Mouse (Mus musculus) midbrain, embryonic 11.5 days (tissue): Measurements from ENCODE around the gene Galc. TPM values are rescaled to one million over a fixed set of nuclear protein-coding genes. Genes with fewer than 3 reads are reported as not detected.

Source experiments
- ATAC-seq: fragments of 200-750 bp; cut with Nextera tagmentation; 2 replicates; pipeline ENCODE4 v1.8.0; 2017; ENCODE audit warnings: moderate TSS enrichment, moderate library complexity; ENCODE audit not compliant: low FRiP score
- DNase-seq: peaks from one replicate; pipeline ENCODE4 v3.0.0; 2015; ENCODE audit warnings: low spot score; ENCODE audit errors: missing footprints
- H3K27ac ChIP-seq: fragments of 300-500 bp; sonication (generic); 2 replicates; pipeline ENCODE4 v1.5.1; 2014; ENCODE audit warnings: low read depth, low read length
- H3K27me3 ChIP-seq: fragments of 300-500 bp; sonication (generic); 2 replicates; pipeline ENCODE4 v1.6.1; 2014; ENCODE audit warnings: mild to moderate bottlenecking, low read length, moderate library complexity, mixed read lengths; ENCODE audit not compliant: control insufficient read depth, insufficient read depth
- H3K36me3 ChIP-seq: fragments of 300-500 bp; sonication (generic); 2 replicates; pipeline ENCODE4 v1.6.1; 2014; ENCODE audit warnings: mild to moderate bottlenecking, low read length, moderate library complexity, mixed read lengths; ENCODE audit not compliant: control insufficient read depth, insufficient read depth
- H3K4me1 ChIP-seq: fragments of 300-500 bp; sonication (generic); 2 replicates; pipeline ENCODE4 v1.6.1; 2014; ENCODE audit warnings: low read length; ENCODE audit not compliant: control insufficient read depth, insufficient read depth
- H3K4me2 ChIP-seq: fragments of 300-500 bp; sonication (generic); 2 replicates; pipeline ENCODE4 v1.6.1; 2014; ENCODE audit warnings: mild to moderate bottlenecking, moderate library complexity
- H3K4me3 ChIP-seq: fragments of 300-500 bp; sonication (generic); 2 replicates; pipeline ENCODE4 v1.5.1; 2014; ENCODE audit warnings: low read depth, low read length
- H3K9ac ChIP-seq: fragments of 300-500 bp; sonication (generic); 2 replicates; pipeline ENCODE4 v1.6.1; 2014; ENCODE audit warnings: low read length
- H3K9me3 ChIP-seq: fragments of 300-500 bp; sonication (generic); 2 replicates; pipeline ENCODE4 v1.6.1; 2016; ENCODE audit warnings: low read length; ENCODE audit not compliant: control insufficient read depth
- WGBS: fragments of 180-500 bp; shearing (Covaris S2); extraction: QIAGEN DNeasy Blood & Tissue Kit; methylation state at CpG from one replicate; pipeline ENCODE4 v1.1.7; 2014; 5-methylcytosine and 5-hydroxymethylcytosine counted together
- polyA plus RNA-seq: library from polyadenylated mRNA; unstranded; fragments of >200 nt; fragmentation: Nextera tagmentation; extraction: Ambion mirVana; gene quantifications from 2 replicates; pipeline ENCODE4 v1.2.1, GENCODE M21; 2014

The Galc gene
- polyA plus RNA-seq, 1 experiment from 2014 or later, result 14.3 TPM

DNA sequence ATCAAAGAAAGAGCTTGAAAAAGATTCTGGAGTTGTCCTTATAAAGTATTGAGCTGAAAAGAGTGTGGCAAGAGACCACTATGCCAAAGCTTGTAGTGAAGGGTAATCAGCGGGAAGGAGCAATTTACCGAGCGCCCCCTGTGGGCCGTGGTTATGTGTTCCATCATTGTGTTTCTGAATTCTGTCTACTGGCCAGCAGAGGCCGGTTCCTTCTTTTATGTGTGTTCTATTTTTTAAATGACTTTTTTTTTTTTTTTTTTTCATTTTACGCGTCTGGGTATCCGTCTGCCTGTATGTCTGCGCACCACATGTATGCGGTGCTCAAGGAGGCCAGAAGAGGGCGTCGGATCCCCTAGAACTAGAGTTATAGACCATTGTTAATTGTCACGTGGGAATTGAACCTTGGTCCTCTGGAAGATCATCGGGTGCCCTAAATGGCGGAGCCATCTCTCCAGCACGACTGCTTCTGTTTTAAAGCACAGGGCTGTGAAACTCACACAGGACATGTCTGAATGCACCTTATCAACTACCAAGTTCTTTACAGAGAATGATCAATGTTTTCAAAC, 78.9 kb downstream of the Galc start:
- Histone ChIP-seq H3K9ac (no peak overlapping the region), H3K27ac (no peak overlapping the region), H3K9me3 (no peaks in the 10 kb centered on the region), H3K36me3 (no peaks in the 10 kb centered on the region), H3K4me1 (no peaks in the 10 kb centered on the region), H3K4me2 (no peak overlapping the region), H3K27me3 (no peaks in the 10 kb centered on the region), H3K4me3 (no peak overlapping the region)
- ATAC-seq, result no peak
- peak; percentile 44 for DNase-seq
- 93% methylated on average over 16 of the region's 16 CpGs for WGBS

- peak; percentile 78 for DNase-seq
- WGBS, result 92% methylated on average over 1 of the region's 1 CpGs
- H3K9ac ChIP-seq, result no peak overlapping the region
Measured at GRCm38 (mm10) chr12:98179496-98179895, 79.8 kb downstream of the Galc start.

DNA sequence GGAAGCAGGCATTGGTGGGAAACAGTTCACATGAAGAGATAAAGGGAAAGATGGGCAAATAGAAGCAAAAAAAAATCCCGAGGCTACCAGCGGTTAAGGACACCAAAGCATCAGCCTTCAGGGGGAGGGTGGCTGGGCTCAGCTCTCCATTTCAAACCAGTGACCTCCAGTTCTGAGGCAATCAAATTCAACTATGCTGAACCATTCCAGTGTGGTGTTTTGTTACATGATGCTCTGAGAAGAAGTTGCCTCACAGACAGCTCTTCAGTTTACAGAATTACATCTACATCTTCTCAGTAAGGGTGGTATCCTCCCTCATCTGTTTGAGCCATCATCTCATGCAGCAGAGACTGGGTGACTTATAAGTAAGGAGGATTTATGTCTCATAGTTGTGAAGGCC, 82.6 kb downstream of the Galc start:
- no peak for ATAC-seq
- H3K9ac ChIP-seq, result no peak overlapping the region
- no peak overlapping the region for H3K4me3 ChIP-seq
- H3K4me1 ChIP-seq, result no peaks in the 10 kb centered on the region
- no peak overlapping the region for H3K27ac ChIP-seq
- DNase-seq, result peak; percentile 41
- H3K4me2 ChIP-seq, result no peak overlapping the region
- no peaks in the 10 kb centered on the region for H3K27me3 ChIP-seq
- H3K9me3 ChIP-seq, result no peaks in the 10 kb centered on the region
- no peaks in the 10 kb centered on the region for H3K36me3 ChIP-seq
- 89% methylated on average over 2 of the region's 2 CpGs for WGBS

More at GRCm38 (mm10) chr12:98179496-98179895, 79.8 kb downstream of the Galc start:
- Histone ChIP-seq H3K4me2 (no peak overlapping the region), H3K4me1 (no peaks in the 10 kb centered on the region), H3K27ac (no peak overlapping the region), H3K27me3 (no peaks in the 10 kb centered on the region), H3K36me3 (no peaks in the 10 kb centered on the region), H3K4me3 (no peak overlapping the region), H3K9me3 (no peaks in the 10 kb centered on the region)
- no peak for ATAC-seq

GRCm38 (mm10) chr12:98161901-98162300, 97.4 kb downstream of the Galc start:
- H3K9me3 ChIP-seq, result no peaks in the 10 kb centered on the region
- DNase-seq (peak; percentile 71), ATAC-seq (no peak)
- H3K4me1 ChIP-seq, result no peaks in the 10 kb centered on the region
- no peak overlapping the region for H3K4me3 ChIP-seq
- H3K27ac ChIP-seq, result no peak overlapping the region
- no peak overlapping the region for H3K9ac ChIP-seq
- 91% methylated on average over 3 of the region's 3 CpGs for WGBS
- no peak overlapping the region for H3K4me2 ChIP-seq
- no peaks in the 10 kb centered on the region for H3K27me3 ChIP-seq
- H3K36me3 ChIP-seq, result no peaks in the 10 kb centered on the region

DNA sequence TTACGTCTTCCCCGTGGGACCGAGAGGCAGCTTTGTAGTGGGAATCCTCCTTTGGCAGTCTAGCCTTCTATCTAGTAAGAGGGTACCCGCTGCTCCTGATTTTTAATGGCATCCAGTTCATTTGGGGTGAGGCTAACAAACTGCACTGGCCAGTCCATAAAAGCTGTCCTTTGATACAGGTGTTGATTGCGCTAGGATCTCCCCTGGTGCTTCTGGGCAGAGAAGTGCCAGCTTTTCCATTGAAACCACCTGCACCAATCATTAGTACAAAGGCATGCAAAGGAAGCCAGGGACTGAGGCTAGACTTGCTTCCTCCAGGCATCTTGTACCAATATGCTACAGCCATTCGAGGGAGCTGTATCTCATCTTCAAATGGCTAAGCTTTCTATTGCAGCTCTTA, 98.4 kb downstream of the Galc start:
- peak; percentile 71 for DNase-seq
- no peaks in the 10 kb centered on the region for H3K4me1 ChIP-seq
- no peaks in the 10 kb centered on the region for H3K27me3 ChIP-seq
- no peak overlapping the region for H3K9ac ChIP-seq
- no peak overlapping the region; the same call in 1 of the 2 replicates for H3K27ac ChIP-seq
- H3K9me3 ChIP-seq, result no peaks in the 10 kb centered on the region
- ATAC-seq, result no peak
- H3K36me3 ChIP-seq, result no peaks in the 10 kb centered on the region
- WGBS, result 86% methylated on average over 6 of the region's 6 CpGs
- no peak overlapping the region for H3K4me2 ChIP-seq
- H3K4me3 ChIP-seq, result no peak overlapping the region

Other genes starting within 250 kb of the Galc start
- 0.57 and 0.82 TPM in 2 replicates for gene Gpr65, start 9.2 kb upstream of the Galc start, polyA plus RNA-seq